Mouse (Mus musculus): ENCODE results near the gene Gpr18.

The Gpr18 gene

DNA sequence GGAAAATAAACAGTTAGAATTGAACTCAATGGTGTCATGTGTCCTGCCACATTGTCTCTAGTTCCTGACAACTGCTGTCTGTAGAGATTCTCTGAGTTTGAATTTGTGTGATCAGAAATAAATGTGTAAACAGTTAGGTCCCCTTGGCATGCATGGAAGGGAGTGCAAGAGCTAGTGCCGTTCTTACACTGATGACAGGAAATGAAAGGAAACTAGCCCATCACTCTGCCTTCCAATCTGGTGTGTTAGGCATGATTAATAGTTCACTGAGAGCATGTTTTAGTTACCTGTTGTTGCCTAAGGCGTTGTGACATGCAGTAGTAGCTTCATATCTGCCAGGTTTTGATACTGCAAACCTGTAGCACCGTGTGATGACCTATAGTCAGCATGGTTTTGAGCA lies 32.4 kb upstream of the Gpr18 start:
- DNase-seq: no peak

DNA sequence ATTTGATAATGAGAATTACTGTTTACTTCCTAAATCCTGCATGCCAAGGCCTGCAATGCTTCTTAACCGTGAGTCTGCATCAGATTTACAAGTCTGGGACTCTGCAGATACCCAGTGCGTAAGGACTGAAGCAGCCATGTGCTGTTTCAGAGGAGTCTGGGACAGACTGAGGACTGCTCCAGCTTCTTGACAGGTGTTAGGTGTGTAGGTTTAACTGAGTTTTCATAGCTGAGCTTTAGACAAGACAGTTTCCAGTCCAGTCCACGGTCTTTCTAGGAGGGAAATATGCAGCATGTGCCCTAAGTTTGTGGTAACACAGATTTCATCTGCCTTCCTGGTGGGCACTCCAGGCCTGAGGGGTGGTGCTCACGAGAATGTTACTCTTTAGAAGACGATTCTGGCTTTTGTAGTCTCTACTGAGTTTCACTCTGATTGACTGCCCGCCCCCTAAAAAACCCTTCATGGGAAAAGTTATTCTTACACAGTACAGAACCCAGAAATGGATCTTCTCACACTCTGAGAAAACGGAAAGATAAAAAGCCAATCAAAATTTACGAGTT lies 31.7 kb upstream of the Gpr18 start:
- no peak for DNase-seq

DNA sequence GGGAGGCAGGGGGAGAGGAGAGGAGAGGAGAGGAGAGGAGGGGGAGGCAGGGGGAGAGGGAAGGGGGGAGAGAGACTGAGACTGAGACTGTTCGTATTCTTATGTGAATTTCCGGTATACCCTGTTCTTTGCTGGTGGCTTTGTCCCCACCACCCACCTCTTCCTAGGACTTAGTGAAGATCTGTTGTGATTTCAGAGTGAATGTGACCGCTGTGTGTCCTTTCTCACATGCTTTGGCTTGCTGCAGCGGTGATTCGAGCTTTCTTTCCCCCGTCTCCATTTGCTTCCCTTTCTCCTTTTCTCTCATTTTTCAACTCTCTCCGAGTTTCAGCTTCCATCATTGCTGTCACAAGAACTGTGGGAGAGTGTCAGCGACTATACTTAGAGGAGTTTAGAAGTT lies 31.1 kb upstream of the Gpr18 start:
- no peak for DNase-seq

DNA sequence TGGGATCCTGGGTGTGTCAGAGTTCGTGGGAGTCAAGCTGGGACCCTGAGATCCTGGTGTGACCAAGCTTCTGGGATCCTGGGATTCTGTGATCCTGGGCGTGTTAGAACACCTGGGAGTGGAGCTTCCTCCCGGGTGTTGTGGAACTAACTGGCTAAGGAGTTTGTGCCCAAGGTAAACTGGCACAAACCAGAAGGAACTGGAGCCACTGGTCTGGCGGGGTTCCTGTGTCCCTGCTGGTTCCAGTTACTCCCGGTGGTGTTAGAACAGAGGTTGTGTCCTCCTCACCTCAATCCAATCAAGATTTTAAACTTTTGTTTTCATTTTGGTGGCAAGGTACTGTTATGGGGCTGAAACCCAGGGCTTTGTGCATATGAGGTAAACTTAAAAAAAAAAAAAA lies 30.6 kb upstream of the Gpr18 start:
- peak; percentile 53 for DNase-seq

DNA sequence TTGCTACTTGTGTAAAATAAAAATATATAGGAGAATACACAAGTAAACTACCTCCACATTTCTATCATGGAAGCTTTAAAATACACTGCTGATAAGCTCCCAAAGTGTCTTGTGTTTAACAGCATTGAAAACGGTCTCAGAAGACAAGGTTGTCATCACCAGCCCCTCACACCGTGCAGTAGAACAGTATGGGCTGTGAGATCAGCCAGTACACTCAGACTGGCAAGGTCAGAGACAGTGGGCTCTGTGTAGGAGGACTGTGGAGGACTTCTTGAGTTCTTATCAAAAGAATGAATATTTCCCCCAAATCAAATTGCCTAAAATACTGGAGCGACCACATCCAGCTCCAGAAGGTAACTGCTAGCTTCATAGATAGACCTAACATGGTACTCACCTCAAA lies 24.0 kb upstream of the Gpr18 start:
- no peak for DNase-seq

DNA sequence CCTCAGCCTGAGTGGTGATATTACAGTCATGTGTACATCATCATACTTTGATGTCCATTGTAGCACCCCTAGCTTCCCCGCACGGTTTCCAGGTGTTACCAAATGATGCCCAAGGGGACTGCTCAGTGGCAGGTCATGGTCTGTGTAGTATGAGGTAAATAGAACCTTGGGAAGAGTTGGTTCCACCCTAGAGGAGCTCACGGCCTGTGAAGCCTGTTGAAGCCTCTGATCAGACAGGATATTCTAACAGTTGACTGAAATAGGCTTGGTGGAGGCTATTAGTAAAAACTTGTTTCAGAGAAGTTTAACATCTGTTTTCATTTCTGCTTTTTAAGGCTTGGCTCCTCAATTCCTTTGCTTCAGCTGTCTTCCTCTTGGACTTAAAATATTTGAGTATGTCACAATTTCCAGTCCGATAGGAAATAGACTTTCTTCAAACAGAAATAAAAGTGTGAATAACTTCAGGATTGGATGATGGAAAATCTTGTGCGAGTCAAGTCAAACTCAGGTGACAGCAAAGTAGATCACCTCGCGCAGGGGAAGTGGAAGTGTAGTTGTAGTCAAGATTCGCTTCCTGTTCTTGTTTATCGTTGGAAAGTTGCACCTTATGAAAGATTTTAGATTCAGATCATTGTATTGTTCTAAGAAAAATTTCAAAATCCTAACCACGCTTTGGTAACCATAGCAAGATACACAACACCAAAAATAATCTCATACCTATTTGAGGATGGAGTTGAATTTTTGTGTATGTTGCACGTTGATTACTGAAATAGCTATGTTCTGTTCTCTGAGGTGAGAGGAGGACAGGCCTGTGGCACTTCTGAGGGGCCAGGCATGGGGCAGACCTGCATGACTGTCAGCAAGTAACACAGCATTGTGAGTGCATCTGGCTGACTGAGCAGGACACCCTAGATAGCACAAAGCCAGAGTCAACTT lies 22.9 kb upstream of the Gpr18 start:
- DNase-seq: no peak

DNA sequence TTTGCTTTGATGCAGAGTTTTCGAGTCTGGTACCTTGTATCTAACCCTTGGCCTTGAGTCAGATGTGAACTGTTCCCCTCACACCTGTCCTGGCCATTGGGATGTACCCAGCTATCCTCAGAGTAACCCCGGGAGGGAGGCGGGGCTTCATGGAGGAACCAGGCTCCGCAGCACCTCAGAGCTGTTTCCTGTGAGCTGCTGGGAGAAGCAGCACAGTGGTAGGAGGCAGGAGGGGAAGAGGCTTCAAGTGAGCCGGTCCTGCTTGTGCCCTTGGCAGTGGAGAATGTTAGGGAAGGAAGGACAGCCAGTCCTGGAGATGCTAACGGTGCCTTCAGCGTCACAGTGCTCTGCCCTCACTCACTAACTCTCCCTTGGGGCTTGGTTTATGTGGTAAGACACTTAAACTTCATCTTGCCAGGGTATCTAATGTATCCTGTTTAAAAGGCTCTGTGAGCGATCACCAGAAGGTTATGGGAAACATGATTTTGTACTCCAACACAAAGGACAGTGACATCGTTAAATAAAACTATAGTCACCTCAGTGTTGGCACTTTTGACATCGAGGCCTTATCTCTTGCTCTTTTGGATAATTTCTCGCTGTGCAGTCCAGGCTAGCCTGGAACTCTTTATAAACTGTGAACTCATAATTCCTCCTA lies 22.1 kb upstream of the Gpr18 start:
- no peak for DNase-seq

DNA sequence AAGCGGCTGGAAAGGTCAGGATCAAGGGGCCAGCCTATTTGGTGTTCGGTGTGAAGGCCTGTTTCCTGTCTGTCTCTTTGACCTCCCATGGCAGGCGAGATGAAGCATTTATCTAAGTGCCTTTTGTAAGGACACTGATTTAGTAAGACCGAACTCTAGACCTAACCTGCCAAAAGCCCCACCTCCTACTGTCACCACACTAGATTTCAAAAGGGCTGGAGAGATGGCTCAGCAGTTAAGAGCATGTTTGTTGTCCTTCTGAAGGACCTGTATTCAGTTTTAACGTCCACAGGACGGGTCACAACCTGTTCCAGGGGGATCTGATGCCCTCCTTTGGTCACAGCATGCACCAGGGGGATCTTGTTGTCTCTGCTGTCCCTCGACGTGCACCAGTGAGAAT lies 21.3 kb upstream of the Gpr18 start:
- DNase-seq: no peak

DNA sequence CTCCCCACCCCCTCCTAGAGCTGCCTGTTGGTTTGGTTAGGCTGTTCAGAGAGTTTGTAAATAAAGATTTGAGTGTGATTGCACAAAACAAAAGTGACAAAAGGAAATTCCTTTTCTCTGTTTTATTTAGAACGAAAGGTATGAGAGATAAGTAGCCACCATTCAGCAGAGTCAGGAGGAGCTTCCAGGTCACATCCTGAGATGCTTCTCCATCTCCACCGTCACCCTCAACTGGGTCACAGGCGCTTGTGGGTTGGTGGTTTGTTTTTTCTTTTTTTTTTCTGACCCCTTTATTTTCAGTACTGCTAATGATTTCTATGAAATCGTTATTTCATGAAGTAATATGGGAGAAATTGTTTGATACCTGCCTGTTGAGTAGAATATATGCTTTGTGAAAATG lies 20.8 kb upstream of the Gpr18 start:
- DNase-seq: no peak

DNA sequence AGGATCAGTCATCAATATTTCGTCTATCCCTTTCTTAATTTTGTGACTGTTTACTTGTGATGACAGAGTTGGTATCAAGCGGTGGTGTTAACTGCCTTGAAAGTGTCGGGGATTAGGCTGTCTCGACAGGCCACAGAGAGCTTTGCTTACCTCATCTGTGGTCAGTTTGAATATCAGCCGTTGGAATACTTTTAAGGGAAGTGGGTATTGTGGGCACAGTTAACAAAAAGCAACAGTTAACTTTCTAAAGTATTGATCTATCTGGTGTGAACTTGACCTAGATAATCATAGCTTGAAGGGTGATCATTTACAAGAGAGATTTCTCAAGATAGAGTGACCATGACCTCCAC lies 19.0 kb upstream of the Gpr18 start:
- DNase-seq: no peak

DNA sequence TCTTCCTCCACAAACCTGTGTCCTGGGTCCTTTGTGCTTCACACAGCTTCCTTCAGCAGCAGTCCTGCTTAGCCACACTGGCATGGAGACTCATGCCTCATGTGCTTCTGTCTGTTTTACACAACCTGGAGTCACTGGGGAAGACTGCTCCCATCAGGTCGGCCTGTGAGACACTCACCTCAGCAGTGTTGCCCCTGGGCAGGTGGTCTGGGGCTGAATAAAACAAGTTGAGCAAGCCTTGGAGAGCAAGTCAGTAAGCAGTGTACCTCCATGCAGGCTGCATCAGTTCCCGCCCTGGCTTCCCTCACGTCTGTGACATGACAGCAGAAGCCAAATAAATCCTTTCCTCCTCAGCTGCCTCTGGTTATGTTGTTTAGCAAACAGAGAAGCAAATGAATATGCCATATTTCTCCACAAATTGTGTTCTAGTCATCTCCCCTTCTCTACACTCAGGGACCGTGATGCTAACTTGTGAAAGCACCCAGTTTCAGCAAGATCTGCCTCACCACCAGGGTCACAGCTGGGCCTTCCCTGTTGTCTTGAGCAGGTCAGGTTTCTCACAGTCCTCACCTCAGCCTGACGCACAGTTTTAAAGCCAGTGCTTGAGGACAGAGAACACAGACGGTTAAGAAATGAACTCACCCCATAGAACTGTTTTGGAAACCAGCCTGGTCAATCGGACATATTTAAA lies 18.5 kb upstream of the Gpr18 start:
- DNase-seq: no peak

DNA sequence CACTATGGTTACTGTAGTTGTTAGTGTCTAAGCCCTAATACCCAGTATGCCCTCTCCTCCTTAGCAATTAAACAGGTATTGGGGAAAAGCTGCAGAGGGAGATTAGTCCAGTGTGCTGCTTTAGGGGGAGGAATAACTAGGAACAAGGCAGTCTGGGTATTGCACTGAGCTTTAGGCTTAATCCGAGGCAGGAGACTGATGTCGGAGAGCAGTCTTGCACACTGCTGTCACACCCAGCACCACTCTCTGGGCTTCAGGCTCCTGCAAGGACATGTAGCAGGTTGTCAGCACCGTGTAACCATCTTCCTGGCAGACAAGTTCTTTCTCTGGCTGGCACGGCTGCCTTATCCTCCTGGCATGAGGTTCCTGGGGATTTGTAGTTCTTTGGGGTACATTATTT lies 16.6 kb upstream of the Gpr18 start:
- no peak for DNase-seq

DNA sequence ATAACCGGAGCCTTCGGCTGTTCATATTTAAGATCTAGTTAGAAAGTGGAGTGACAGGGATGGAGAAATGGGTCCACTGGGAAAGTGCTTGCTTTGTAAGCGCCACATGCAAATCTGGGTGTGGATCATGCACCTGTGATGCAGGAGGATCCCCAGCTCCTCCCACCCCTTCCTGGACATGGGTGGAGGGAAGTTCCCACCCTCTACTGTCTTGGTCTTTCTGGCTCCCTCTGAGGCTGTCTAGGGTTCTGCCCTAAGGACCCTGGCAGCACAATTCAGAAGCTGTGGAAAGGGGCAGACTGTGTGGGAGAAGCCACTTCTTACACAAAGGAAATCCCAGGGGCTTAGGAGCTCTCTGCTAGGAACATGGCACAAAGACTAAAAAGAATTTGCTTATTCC lies 16.0 kb upstream of the Gpr18 start:
- DNase-seq: no peak

DNA sequence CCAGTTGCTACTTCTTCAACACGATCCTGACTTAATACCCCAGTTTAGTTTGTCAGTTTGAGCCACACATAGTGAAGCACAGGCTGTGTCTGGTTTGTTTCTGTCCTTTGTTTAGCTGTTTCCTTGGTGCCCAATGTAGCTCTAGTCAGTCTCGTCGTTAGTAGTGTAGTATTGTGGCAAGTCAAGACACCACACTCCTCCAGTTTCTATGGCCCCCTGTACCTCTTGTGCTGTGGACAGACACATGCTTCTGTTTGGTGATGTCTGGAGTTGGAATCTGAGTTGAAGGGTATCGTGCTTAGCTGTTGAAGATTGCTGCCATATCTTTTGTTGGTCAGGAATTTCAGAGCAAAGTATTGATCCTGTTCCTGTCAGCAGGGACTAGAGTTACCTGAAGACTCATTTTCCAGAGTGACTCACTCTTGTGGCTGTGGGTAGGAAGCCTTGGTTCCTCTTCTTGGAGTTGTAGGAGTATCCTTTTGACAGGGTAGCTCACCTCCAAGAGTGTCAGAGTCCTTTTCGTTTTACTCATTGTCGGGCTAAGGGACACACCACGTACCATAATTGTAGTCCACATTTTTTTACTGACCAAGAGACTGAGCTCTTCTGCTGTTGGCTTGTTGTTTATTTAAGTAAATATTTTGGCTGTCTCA lies 15.3 kb upstream of the Gpr18 start:
- no peak for DNase-seq

DNA sequence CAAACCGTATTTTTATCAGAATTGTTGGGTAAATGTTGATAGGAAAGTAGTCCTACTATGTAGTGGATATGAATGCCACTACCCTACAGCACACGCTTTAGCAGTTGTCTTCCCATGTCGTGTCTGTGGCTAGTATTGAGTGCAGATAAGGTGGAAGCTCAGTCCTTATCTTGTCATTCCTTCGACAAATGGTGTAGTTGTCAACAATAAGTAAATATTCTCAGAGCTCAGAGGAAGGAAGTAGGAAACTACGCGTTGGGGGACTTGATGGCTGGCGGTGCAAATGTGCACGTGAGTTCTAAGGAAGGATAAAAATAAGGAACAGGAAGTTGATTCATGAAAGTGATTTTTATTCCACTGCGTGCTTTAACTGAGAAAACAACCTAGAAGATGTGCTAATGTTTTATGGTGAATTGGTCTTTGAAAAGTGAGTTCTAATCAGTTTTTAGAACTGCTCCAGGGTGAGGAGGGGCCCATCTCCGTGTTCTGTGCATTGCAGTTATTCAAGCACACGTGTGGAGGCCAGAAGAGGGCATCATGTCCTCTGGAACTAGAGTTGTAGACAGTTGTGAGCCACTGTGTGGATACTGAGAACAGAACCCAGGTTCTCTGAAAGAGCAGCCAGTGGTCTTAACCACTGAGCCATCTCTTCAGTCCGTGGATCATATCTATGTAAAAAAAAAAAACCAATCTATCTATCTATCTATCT lies 13.8 kb upstream of the Gpr18 start:
- DNase-seq: no peak

DNA sequence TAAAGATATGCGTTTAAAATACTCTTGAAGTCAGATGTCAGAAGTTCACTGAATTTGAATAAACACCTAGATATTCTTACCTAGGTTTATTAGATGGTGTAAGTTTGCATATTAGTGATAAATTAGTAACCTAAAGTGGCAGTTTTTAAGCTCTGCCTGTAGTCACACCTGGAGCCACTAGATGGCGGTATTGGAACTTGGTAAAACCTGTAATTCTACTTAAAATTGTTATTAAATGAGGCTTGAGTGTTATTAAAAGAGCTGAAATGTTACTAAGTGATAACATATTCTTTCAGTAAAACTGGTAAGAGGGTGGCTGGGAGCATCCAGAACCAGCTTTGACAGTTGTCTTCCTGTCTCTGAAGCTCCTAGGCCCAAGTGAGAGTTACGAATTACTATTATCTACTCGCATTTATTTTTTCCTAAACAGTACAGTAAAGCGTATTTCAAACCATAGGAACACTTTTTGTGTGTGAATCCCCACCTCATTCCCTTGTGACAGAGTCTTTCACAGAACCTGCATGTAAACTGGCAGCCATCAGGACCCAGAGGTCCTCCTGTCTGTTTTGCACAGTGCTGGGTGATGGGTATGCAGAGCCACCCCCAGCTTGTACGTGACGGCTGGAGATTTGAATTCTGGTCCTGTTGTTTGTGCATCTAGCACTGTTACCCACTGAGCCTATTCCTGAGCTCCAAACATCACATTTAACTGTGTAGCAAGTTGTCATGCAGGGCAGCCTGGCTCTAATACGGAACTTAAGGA lies 13.0 kb upstream of the Gpr18 start:
- DNase-seq: no peak

DNA sequence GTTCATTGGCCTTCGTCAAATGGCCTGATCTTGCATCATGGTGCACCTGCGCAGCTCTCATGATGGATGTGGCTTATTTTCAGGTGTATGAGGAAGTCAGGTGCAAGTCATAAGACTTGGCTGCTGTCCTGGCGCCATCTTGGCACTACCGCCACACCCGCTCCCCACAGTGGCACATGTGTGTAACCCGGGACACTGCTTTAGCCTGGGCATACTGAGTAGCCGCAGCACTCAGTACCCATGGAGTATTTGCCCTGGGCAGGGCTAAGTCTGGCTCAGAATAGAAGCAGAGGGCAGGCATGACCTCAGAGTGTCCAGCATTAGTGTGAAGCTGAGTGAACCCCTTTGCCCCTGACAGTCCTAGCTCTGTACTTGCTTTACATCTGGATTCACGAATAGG lies 11.9 kb upstream of the Gpr18 start:
- no peak for DNase-seq

DNA sequence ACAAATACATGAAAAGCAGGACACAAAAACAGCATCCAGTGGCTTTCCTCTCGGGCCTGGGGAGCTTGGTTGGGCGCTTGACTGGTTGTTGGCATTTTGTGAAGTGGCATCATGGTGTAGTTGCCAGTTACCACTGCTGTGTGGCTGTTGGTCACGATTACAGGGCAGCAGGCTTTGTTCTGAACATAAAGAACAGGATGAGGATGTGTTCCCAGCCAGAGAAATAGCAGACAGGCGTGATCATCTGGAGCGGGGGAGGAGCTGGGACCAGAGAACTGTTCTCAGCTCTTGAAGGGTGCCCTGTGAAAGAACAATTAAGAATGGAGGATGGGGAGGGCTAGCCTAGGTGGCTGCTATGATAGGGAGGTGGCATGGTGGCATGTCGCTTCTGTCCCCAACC lies 11.3 kb upstream of the Gpr18 start:
- no peak for DNase-seq

DNA sequence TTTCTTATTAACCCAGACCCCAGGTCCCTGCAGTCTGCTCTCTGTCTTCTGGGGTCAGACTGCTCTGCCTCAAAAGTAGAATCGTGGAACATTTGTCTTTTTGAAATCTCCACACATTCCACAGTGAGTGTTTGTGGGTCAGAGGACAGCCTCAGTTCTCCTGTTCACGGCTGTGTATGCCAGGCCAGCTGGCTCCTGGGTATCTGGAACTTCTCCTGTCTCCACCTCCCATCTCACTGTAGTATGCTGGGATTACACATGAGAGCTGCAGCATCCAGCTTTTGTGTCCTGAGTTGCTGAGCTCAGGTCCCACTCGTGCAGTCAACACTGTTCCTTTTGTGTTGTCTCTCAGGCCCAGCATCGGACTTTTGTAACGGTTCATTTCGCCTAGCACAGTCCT lies 9.3 kb upstream of the Gpr18 start:
- no peak for DNase-seq

DNA sequence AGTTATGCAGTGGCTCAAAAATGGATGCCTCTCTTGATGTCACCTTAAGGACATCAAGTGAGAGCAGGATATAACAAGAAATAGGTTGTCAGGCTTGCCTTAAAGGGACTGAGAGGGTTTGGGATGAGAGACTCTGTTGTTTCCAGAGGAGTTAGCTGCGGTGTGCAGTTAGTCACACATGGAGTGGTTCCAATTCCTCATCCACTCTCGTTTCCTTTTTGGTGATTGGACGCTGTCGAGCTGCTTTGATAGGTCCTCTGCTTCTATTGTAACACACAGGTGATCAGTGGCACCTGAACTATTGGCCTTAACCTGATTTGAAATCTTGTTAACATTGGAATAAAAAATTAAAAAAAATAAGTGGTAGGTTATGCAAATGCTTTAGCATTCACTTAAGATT lies 7.2 kb upstream of the Gpr18 start:
- no peak for DNase-seq

DNA sequence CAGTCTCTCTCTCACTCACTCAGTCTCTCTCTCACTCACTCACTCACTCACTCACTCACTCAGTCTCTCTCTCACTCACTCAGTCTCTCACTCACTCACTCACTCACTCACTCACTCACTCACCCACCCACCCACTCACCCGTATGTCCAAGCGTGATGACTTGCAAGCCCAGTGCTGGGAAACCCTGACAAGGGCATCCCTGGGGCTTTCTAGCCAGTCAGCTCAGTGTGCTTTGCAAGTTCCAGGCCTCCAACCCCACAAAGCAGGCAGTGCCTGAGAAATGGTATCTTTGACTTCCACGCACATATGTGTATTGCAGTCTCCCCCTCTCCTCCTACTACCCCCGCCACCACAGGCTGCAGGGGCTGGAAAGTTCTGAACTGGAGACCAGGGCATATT lies 6.4 kb upstream of the Gpr18 start:
- DNase-seq: no peak
